Mouse (Mus musculus) stomach, embryonic 16.5 days (tissue): ENCODE measurements around the gene Cep72. TPM values are rescaled to one million over a fixed set of nuclear protein-coding genes. Genes with fewer than 3 reads are reported as not detected.

Experiments used
- ATAC-seq: fragments of 200-750 bp; cut with Nextera tagmentation; 2 replicates; pipeline ENCODE4 v1.8.0; 2017; ENCODE audit warnings: moderate number of reproducible peaks, moderate TSS enrichment; ENCODE audit not compliant: insufficient read depth, low FRiP score
- H3K27ac ChIP-seq: fragments of 300-500 bp; sonication (generic); 2 replicates; pipeline ENCODE4 v1.5.1; 2014; ENCODE audit warnings: low read length
- H3K27me3 ChIP-seq: fragments of 300-500 bp; sonication (generic); 2 replicates; pipeline ENCODE4 v1.6.1; 2014; ENCODE audit warnings: low read length, control low read depth, mixed read lengths; ENCODE audit not compliant: control insufficient read depth, insufficient read depth
- H3K36me3 ChIP-seq: fragments of 300-500 bp; sonication (generic); 2 replicates; pipeline ENCODE4 v1.6.1; 2014; ENCODE audit warnings: low read length; ENCODE audit not compliant: control insufficient read depth, insufficient read depth
- H3K4me1 ChIP-seq: fragments of 300-500 bp; sonication (generic); 2 replicates; pipeline ENCODE4 v1.6.1; 2014; ENCODE audit warnings: low read length, control low read depth, mixed read lengths; ENCODE audit not compliant: control insufficient read depth, insufficient read depth
- H3K4me2 ChIP-seq: fragments of 300-500 bp; sonication (generic); 2 replicates; pipeline ENCODE4 v1.6.1; 2014; ENCODE audit warnings: low read depth, low read length, mixed read lengths
- H3K4me3 ChIP-seq: fragments of 300-500 bp; sonication (generic); replicated peaks from 2 replicates; pipeline ENCODE4 v1.5.1; 2014; ENCODE audit warnings: mild to moderate bottlenecking, low read length
- H3K9ac ChIP-seq: fragments of 300-500 bp; sonication (generic); 2 replicates; pipeline ENCODE4 v1.6.1; 2014; ENCODE audit warnings: low read length
- H3K9me3 ChIP-seq: fragments of 300-500 bp; sonication (generic); replicated peaks from 2 replicates; pipeline ENCODE4 v1.6.1; 2016; ENCODE audit warnings: low read length, control low read depth; ENCODE audit not compliant: control insufficient read depth
- WGBS: fragments of 180-500 bp; shearing (Covaris S2); extraction: QIAGEN DNeasy Blood & Tissue Kit; methylation state at CpG from one replicate; pipeline ENCODE4 v1.1.7; 2014; 5-methylcytosine and 5-hydroxymethylcytosine counted together
- polyA plus RNA-seq: library from polyadenylated mRNA; unstranded; fragments of >200 nt; fragmentation: Nextera tagmentation; extraction: Ambion mirVana; gene quantifications from 2 replicates; pipeline ENCODE4 v1.2.1, GENCODE M21; 2015

Gene Cep72
- polyA plus RNA-seq, 1 experiment from 2014 or later = 13.1 TPM

GRCm38 (mm10) chr13:74000961-74001360 is 61.1 kb downstream of the Cep72 start:
- Histone ChIP-seq H3K9ac (no peak overlapping the region), H3K9me3 (no peaks in the 10 kb centered on the region), H3K4me1 (no peaks in the 10 kb centered on the region), H3K4me3 (no peak overlapping the region), H3K4me2 (no peak overlapping the region), H3K27me3 (peaks cover 7% of the 10 kb centered on the region; the same call in 1 of the 2 replicates), H3K27ac (no peak overlapping the region), H3K36me3 (no peaks in the 10 kb centered on the region)
- 78% methylated on average over 6 of the region's 6 CpGs for WGBS
- no peak for ATAC-seq

GRCm38 (mm10) chr13:74000519-74000918 is 61.6 kb downstream of the Cep72 start:
- H3K4me3 ChIP-seq = no peak overlapping the region
- H3K36me3 ChIP-seq = no peaks in the 10 kb centered on the region
- H3K9me3 ChIP-seq = no peaks in the 10 kb centered on the region
- no peak for ATAC-seq
- H3K9ac ChIP-seq = no peak overlapping the region
- no peaks in the 10 kb centered on the region for H3K4me1 ChIP-seq
- H3K27me3 ChIP-seq = 0 out of 2 replicates have a peak, but pooled peaks cover 2% of the 10 kb centered on the region
- no peak overlapping the region for H3K27ac ChIP-seq
- H3K4me2 ChIP-seq = no peak overlapping the region

- H3K27me3 ChIP-seq = no peaks in the 10 kb centered on the region
- no peaks in the 10 kb centered on the region for H3K36me3 ChIP-seq
- no peak overlapping the region for H3K9ac ChIP-seq
- H3K27ac ChIP-seq = no peak overlapping the region
- H3K4me3 ChIP-seq = no peak overlapping the region
- no peak overlapping the region for H3K4me2 ChIP-seq
- no peak for ATAC-seq
- 83% methylated on average over 4 of the region's 4 CpGs for WGBS
- no peaks in the 10 kb centered on the region for H3K9me3 ChIP-seq
- no peaks in the 10 kb centered on the region for H3K4me1 ChIP-seq
Observed at GRCm38 (mm10) chr13:73996456-73996855, 65.6 kb downstream of the Cep72 start.

- Histone ChIP-seq H3K27me3 (no peaks in the 10 kb centered on the region), H3K4me2 (no peak overlapping the region), H3K36me3 (no peaks in the 10 kb centered on the region), H3K4me1 (no peaks in the 10 kb centered on the region), H3K9me3 (no peaks in the 10 kb centered on the region), H3K27ac (no peak overlapping the region), H3K4me3 (no peak overlapping the region), H3K9ac (no peak overlapping the region)
- ATAC-seq = no peak
- 86% methylated on average over 5 of the region's 5 CpGs for WGBS
Observed at GRCm38 (mm10) chr13:73991267-73991666, 70.8 kb downstream of the Cep72 start.

- ATAC-seq = no peak
- Histone ChIP-seq H3K4me2 (no peak overlapping the region), H3K4me1 (no peaks in the 10 kb centered on the region), H3K4me3 (no peak overlapping the region), H3K9ac (no peak overlapping the region), H3K9me3 (no peaks in the 10 kb centered on the region), H3K36me3 (no peaks in the 10 kb centered on the region), H3K27me3 (no peaks in the 10 kb centered on the region), H3K27ac (no peak overlapping the region)
- WGBS = 71% methylated on average over 2 of the region's 2 CpGs
Observed at GRCm38 (mm10) chr13:73990761-73991160, 71.3 kb downstream of the Cep72 start.

- WGBS = 68% methylated on average over 5 of the region's 5 CpGs
- Histone ChIP-seq H3K27me3 (no peaks in the 10 kb centered on the region), H3K36me3 (no peaks in the 10 kb centered on the region), H3K27ac (no peak overlapping the region), H3K9ac (no peak overlapping the region), H3K4me3 (no peak overlapping the region), H3K9me3 (no peaks in the 10 kb centered on the region), H3K4me2 (no peak overlapping the region), H3K4me1 (no peaks in the 10 kb centered on the region)
- no peak for ATAC-seq
Observed at GRCm38 (mm10) chr13:73990325-73990724, 71.8 kb downstream of the Cep72 start.

Other genes starting within 250 kb of the Cep72 start
- gene Nkd2, start 214.7 kb downstream of the Cep72 start, polyA plus RNA-seq = 5.0 and 6.4 TPM in 2 replicates
- 29.4 and 29.6 TPM in 2 replicates for gene Trip13, start 124.5 kb downstream of the Cep72 start, polyA plus RNA-seq
- gene Brd9, start 124.5 kb downstream of the Cep72 start, polyA plus RNA-seq = 41.1 and 45.6 TPM in 2 replicates
- gene Zdhhc11, start 98.4 kb downstream of the Cep72 start, polyA plus RNA-seq = not detected in 2 replicates
- gene Tppp, start 52.9 kb downstream of the Cep72 start, polyA plus RNA-seq = 5.3 and 6.8 TPM in 2 replicates
- 0.90 TPM in 2 replicates for gene Slc9a3, start 59.2 kb upstream of the Cep72 start, polyA plus RNA-seq
- 53.5 and 60.5 TPM in 2 replicates for gene Exoc3, start 146.4 kb upstream of the Cep72 start, polyA plus RNA-seq
- 0.28 and 0.72 TPM in 2 replicates for gene Ahrr, start 230.0 kb upstream of the Cep72 start, polyA plus RNA-seq